Mouse (Mus musculus): ENCODE data around the gene Pacsin3. TPM values are rescaled to one million over a fixed set of nuclear protein-coding genes. Genes with fewer than 3 reads are reported as not detected.
A peak's percentile ranks its signal among the peaks of the same experiment; 100 is the strongest.

Gene Pacsin3
- total RNA-seq, 2 experiments from 2014 or later, result 36.4 to 38.7 TPM

DNA sequence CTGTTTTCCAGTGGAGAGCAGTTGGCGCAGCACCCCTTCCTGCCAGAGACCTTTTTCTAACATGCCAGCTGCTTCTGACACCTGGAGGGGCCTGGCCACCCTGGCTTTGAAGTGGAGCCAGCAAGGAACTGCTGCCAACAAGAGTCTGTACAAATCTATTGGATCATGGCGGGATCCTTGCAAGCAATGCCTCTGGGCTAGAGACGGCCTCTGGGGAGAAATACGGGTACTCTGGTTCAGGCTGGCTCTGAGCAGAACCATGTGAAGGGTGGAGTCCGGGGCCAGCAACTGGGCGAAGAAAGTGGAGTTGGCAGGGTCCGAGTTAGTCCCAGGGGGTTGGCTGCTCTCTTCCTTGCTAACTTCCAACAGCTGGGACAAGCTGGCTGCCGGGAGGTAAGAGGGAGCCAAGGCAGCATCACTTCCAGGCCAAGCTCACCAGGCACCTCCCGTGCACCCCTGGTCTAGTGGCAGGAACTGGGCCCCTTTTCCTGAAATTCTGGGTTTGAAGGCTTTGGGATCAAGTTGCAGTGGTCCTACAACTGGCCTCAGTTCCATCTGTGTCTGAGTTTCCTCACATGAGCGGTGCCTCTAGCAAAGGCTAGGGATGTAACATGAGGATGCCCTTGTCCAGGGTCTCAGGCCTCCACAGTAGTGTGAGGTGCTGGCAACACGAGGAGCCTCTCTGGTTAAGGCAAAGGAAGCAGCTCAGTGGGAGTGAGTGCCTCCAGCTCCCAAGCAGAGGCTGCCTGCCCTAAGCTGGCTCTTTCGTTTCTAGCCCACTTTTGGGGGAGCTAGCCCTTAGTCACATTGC, 35.6 kb downstream of the Pacsin3 start:
- peak; percentile 49 to 55 for DNase-seq (ENCODE audit: extremely low spot score in 1 of 2, low spot score in 2 of 2)
- intact Hi-C loops (cut with DNase I), result no loop called here

GRCm38 (mm10) chr2:91294226-91294625, 38.5 kb downstream of the Pacsin3 start:
- no peak for DNase-seq (ENCODE audit: extremely low spot score in 1 of 2, low spot score in 2 of 2)
- intact Hi-C loops (cut with DNase I), result no loop called here

GRCm38 (mm10) chr2:91295895-91296294, 40.1 kb downstream of the Pacsin3 start:
- intact Hi-C loops (cut with DNase I), result no loop called here
- no peak for DNase-seq (ENCODE audit: extremely low spot score in 1 of 2, low spot score in 2 of 2)

- DNase-seq (ENCODE audit: extremely low spot score in 1 of 2, low spot score in 2 of 2), result no peak
- intact Hi-C loops (cut with DNase I), result no loop called here
Measured at GRCm38 (mm10) chr2:91299156-91299555, 43.4 kb downstream of the Pacsin3 start.

- intact Hi-C loops (cut with DNase I), result no loop called here
- DNase-seq (ENCODE audit: extremely low spot score in 1 of 2, low spot score in 2 of 2), result no peak
Measured at GRCm38 (mm10) chr2:91300784-91301183, 45.0 kb downstream of the Pacsin3 start.

GRCm38 (mm10) chr2:91301836-91302235, 46.1 kb downstream of the Pacsin3 start:
- intact Hi-C loops (cut with DNase I), result no loop called here
- DNase-seq (ENCODE audit: extremely low spot score in 1 of 2, low spot score in 2 of 2), result no peak

- no peak for DNase-seq (ENCODE audit: extremely low spot score in 1 of 2, low spot score in 2 of 2)
- intact Hi-C loops (cut with DNase I), result no loop called here
Measured at GRCm38 (mm10) chr2:91302845-91303244, 47.1 kb downstream of the Pacsin3 start.

- intact Hi-C loops (cut with DNase I), result no loop called here
- no peak for DNase-seq (ENCODE audit: extremely low spot score in 1 of 2, low spot score in 2 of 2)
Measured at GRCm38 (mm10) chr2:91305926-91306325, 50.2 kb downstream of the Pacsin3 start.

DNA sequence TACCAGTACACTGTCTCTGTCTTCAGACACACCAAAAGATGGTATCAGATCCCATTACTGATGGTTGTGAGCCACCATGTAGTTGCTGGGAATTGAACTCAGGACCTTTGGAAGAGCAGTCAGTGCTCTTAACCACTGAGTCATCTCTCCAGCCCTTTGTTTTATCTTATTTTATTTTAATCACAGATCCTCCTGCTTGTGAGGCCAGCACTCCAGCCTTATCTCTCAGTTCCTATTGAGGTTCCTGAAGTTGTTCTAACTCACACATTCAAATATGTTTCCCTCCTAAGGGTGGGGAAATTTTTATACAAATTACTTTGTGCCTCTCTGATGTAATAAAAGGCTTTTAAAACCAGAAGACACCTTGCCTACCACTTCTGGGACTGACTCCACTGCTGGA, 50.8 kb downstream of the Pacsin3 start:
- no peak for DNase-seq (ENCODE audit: extremely low spot score in 1 of 2, low spot score in 2 of 2)
- intact Hi-C loops (cut with DNase I), result no loop called here

DNA sequence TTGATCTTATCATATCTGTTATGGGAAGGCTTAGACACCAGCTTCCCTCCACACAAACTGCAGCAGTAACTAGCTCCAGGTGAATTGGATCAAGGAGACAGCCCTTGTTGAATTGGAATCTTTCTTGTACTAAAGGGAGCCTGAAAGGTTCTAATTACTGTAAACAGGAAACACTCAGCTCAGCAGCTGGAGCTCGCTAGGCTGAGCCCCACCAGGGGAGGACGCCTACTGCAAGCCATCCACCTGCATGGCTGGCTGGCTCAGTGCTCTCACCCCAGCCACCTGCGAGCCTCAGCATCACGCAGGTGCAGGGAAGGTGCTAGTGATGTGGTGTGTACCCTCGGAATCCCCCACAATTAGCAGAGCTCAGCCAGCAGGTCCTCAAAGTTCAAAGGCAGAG, 52.9 kb downstream of the Pacsin3 start:
- intact Hi-C loops (cut with DNase I), result no loop called here
- DNase-seq (ENCODE audit: extremely low spot score in 1 of 2, low spot score in 2 of 2), result no peak

- DNase-seq (ENCODE audit: extremely low spot score in 1 of 2, low spot score in 2 of 2), result no peak
- intact Hi-C loops (cut with DNase I), result no loop called here
Measured at GRCm38 (mm10) chr2:91309546-91309945, 53.8 kb downstream of the Pacsin3 start.

DNA sequence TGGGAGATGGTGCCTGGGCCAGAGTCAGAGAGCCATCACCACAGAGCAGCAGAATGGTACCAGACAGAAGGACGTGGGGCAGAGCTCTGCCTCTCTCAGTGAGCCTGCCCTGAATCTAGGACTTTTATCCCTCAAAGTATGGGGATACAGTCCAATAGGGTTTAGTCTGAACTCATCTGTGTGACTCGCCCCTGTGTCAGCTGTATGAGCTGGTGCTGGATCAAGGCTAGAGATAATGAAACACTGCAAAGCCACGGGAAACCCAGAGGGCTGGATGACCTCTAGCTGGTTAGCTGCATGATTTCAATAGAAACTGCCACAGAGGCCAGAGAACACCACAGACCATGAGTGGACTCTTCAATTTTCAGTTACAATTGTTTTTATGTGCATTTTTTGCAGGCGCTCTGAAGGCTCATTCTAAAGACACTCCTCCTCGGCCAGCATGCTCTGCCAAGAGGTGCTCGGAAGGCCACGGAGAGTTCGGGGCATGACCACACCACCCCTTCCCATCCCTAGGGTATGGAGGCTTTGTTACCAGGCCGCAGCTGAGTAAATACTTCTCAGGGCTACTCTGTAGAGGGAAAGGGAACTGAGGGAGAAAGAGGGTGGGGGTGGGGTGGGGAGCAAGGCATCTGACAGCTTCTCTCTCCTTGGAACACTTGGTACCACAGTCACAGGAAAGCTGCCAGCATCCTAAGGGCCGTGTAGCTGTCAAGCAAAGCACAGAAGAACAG, 57.0 kb downstream of the Pacsin3 start:
- DNase-seq (ENCODE audit: extremely low spot score in 1 of 2, low spot score in 2 of 2), result no peak
- intact Hi-C loops (cut with DNase I), result no loop called here

DNA sequence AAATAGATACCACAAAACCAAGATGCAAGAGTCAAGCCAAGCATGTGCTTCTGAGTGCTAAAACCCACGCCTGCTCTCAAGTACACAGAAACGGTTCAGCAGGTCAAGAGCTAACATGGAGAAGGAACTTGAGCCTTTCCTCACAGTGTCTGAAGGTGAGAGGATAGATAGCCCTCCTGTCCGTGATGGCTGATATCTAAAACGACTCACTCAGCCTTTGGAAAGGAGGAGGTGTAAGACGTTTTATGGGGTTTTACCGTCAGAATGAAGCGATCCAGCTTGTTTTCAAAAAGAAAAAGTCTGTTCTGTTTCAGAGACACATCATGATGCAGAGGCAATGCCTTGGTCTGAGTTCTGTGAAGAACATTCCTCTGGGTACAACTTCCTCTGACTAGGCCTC, 58.4 kb downstream of the Pacsin3 start:
- no peak for DNase-seq (ENCODE audit: extremely low spot score in 1 of 2, low spot score in 2 of 2)
- intact Hi-C loops (cut with DNase I), result no loop called here

Other genes with a start within 250 kb of the Pacsin3 start
- gene Rapsn, start 220.3 kb upstream of the Pacsin3 start, total RNA-seq (2021), result under 1 TPM; 0.24 to 0.49 TPM
- 100 to 1,000 TPM; 207 to 208 TPM for gene Psmc3, start 201.9 kb upstream of the Pacsin3 start, total RNA-seq (2021)
- 10 to 100 TPM; 25.7 to 27.6 TPM for gene Slc39a13, start 185.5 kb upstream of the Pacsin3 start, total RNA-seq (2021)
- gene Spi1, start 173.6 kb upstream of the Pacsin3 start, total RNA-seq (2021), result 1 to 10 TPM; 5.2 to 5.6 TPM
- under 1 TPM; 0.51 to 0.61 TPM for gene Mybpc3, start 137.8 kb upstream of the Pacsin3 start, total RNA-seq (2021)
- 100 to 1,000 TPM; 170 to 174 TPM for gene Madd, start 72.1 kb upstream of the Pacsin3 start, total RNA-seq (2021)
- gene Nr1h3, start 53.1 kb upstream of the Pacsin3 start, total RNA-seq (2021), result 1 to 10 TPM; 1.5 TPM
- gene Acp2, start 53.1 kb upstream of the Pacsin3 start, total RNA-seq (2021), result 10 to 100 TPM; 46.6 to 51.7 TPM
- 10 to 100 TPM; 10.2 to 11.3 TPM for gene Ddb2, start 19.0 kb upstream of the Pacsin3 start, total RNA-seq (2021)
- 10 to 100 TPM; 60.5 to 61.6 TPM for gene Arfgap2, start 9.0 kb downstream of the Pacsin3 start, total RNA-seq (2021)
- 100 to 1,000 TPM in 1 of 2 experiments, 10 to 100 TPM in 1; 99.7 to 106 TPM for gene 1110051M20Rik, start 188.8 kb downstream of the Pacsin3 start, total RNA-seq (2021)
- 10 to 100 TPM; 26.3 to 26.4 TPM for gene Lrp4, start 201.6 kb downstream of the Pacsin3 start, total RNA-seq (2021)